Mouse (Mus musculus) thymus, postnatal 10 days (tissue): ENCODE measurements around the gene Ccl28.
"Not testable (repeated sequence)": the region's sequence is repeated elsewhere in the genome, so short reads cannot be mapped to it uniquely, and the experiment has no call there.

Source experiments
- DNase-seq, 2 experiments: peaks; one replicate each; pipeline ENCODE4 v3.0.0; 2021; ENCODE audit warnings: low spot score in 2 of 2

Ccl28 gene

DNA sequence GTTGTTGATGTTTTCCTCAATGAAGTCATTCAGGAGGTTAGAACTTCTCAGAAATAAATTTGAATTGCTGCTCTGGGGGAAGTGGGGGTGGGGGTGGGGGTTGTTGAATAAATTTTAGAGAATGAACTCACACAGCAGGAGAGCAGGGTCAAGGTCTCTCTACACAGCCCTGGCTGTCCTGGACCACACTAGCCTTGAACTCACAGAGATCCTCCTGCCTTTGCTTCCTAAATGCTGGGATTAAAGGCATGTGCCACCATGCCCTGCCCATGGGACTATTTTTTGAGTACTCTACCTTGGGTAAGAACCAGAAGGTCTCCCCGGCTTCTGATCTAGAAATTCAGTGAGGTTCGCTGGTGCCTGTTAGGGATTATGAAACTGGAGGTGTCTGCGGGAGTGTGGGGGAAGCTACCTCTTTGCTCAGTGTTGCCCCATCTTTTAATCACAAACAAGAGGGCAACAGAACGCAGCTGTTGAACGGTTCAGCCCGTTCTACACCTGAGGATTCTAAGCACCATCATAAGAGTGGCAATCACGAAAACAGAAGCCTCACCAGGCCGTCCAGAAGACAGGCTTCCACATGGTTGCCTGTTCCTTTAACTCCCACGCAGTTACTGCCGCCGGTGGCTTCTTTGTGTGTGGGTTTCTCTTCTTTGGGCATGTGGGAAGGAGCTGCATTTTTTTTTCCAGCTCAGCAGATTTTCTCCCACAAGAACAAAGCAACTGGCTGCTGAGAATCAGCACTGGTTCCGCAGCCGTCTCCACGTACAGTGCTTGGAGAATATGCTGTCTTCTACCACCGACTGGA is 25.5 kb downstream of the Ccl28 start:
- DNase-seq = no peak

DNA sequence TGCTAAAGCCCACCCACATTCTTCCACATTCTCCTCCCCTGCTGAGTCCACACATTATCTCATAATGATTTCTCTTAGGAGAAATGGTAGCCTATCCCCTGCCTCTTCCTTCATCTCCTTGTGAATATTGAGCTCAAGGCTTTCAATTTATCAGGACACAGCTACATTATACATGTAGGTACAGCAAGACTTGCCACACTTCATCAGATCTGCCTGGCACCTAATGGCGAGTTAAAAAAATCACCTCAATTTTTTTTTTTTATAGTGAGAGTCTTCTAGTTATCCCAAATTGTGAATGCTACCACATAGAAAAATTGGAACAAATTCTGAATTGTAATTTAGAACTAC is 26.1 kb downstream of the Ccl28 start:
- no peak for DNase-seq

DNA sequence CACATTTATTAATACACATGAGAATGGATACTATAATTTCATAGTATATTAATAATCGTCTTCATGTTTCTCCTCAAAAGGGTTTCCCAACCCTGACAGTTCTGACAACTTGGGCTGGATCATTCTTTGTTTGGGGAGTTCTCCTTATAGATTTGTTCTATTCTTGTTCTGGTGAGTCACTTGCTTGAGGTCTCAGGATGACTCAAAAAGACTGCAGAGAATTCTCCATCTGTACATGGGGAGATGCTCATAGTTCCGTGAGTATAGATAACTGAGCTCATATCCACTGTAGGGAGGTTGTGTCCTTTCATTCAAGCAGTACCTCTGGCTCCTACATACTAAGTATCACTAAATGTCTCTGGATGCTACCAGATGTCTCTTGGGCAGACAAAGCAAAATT is 31.1 kb downstream of the Ccl28 start:
- no peak for DNase-seq

DNA sequence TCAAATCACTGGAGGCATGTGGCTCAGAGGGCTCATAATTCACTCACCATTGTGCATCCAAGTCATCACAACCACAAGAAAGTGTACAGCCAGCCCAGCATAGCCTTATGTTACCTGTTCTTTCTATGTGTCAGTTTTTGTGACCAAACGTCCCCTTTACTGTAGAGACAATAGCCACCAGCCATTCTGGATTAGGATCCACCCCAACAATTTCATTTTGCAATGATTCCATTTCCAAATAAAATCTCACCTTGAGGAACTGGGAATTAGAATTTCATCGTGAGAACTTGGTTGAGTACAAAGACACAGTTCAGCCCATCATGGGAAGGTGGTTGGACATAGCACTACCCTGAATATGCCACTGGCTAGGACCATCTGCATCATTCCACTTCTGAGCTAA is 32.6 kb downstream of the Ccl28 start:
- no peak for DNase-seq

DNA sequence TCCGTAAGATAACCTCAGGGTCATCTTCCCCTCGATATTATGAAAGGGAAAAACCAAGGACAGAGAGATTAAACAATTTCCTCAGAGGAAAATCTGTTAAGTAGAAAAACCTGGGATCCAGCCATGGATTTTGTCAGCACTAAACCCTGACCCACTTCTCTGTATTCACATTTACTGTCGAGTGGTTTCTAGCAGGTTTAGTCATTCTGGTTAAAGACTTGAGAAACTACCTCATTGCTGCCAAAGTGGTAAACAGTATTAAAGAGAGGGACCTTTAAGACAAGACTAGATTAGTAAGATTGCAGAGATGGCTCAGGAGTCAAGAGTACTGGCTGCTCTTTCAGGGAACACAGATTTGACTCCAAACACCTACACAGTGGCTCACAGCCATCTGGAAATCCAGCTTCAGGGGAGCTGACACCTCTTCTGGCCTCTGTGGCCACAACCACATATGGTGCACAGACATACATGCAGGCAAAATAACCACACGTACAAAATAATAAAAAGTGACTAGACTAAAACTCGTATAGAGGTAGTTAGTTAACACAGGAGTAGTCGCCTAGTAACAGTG is 33.3 kb downstream of the Ccl28 start:
- no peak for DNase-seq

DNA sequence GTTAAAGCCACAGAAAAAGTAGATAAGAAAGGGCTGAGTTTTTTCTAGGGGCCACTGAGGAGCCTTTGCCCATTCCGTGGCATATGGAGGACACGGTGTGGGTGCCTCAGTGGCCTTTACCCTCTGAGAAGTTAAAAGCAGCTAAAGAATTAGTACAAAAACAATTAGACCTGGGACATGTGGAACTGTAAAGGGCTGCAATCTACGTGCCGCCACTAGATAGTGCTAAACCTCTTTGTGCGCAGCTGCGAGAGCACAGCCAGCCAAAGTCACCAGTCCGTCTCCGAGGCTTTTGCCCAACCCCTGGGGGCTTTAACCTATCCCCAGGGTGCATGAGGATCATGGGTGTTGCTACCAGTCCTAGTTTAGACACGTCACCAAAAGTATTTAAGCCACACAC is 37.8 kb downstream of the Ccl28 start:
- not testable (repeated sequence) for DNase-seq

DNA sequence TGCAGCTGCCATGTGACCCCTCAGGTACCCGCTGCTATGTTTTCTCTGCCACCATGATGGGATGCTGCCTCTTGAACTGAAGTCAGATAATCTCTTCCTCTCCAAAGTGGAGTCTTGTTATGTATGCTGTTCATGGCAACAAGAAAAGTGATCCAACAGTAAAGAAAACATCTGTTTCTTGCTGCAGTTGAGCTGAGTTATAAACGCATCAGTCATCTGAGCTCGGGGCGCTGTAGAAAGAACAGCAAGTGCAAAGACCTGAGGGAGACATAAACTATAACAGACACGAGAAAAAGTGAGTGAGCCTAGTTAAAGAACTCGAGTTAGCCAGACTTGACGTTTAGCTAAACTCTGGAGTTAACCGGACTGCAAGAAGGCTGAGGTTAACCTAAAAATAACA is 55.2 kb downstream of the Ccl28 start:
- no peak for DNase-seq

DNA sequence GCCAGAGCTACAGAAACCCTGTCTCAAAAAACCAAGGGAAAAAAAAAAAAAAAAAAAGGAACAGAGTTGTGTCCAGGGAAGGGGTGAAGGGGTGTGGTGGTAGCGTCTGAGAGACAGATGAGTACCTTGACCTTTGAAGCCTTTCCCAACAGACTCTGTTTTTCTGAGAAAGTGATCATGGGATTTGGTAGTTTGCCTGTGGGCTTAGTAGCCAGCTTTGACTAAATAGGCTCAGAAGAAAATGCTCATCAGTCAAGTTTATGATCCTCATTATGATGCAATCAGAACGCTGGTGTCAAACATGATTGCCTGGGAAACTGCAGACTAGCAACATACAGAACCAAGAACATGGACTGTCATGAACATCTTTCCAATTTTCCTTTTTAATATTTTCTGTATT is 56.1 kb downstream of the Ccl28 start:
- no peak for DNase-seq

DNA sequence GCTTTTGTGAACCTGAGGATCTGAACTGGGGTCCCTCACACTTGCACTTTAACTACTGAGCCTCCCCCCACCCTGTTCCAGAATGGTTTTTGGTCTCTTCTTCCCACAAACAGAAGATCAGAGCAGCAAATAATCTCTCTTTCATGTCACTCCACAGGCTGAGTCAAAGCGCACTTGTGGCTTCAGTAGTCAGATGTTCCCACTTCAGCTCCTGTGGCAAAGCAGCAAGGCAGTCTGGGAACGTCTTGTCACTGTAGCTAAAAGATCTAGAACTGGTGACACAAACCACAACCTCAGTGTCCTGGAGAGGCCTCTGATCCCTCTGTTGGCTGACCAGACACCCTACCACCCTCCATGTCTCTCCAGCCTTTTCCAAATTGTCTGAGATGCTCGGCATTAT is 57.5 kb downstream of the Ccl28 start:
- DNase-seq = no peak

DNA sequence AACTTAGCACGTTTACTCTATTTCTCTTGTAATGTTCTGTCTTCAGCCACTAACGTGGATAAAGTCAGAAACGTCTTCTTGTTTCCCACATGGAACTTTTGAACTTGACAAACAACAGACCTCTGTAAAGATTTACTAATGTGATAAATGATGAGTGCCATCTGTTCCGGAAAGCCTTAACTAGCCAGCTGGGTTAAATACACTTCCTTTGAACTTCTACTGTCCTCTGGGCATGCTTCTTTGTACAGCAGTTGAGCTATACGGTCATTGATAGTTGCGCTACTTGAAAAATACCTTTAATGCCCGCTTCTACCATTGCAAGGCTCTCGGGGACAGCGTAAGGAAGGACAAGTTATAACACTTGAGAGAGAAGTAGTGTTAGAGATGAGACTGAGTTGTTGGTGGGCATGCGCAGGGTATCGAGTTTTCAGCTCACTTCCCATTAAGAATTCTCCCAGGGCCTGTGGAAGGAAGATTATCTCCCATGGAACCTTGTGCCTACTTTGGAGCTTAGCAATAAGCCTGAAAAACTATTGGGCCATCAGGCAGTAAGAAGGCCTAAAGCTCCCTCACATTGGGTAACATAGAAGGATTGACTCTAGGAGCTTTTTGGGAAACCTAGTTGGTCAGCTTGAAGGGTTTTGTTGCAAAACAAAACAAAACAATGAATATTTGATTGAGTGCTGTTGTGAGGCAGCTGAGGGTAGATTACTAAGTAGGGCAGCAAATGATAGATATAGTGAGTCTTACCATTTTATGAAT is 61.0 kb downstream of the Ccl28 start:
- no peak for DNase-seq

DNA sequence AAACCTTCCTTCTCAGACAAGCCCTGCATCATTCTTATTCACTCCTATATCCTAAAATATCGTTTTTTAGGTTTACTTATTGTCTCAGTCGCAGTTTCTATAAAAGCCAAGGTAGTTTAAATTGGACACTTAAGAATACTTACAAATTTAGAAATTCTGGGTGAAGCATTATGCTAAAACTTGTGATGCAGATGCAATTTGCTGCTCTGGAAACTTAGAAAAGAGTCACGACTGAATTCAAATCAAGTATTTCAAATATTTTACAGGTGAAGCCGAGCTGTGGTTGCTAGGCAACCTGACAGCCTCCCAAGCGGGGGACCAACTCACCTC is 66.1 kb downstream of the Ccl28 start:
- no peak for DNase-seq

DNA sequence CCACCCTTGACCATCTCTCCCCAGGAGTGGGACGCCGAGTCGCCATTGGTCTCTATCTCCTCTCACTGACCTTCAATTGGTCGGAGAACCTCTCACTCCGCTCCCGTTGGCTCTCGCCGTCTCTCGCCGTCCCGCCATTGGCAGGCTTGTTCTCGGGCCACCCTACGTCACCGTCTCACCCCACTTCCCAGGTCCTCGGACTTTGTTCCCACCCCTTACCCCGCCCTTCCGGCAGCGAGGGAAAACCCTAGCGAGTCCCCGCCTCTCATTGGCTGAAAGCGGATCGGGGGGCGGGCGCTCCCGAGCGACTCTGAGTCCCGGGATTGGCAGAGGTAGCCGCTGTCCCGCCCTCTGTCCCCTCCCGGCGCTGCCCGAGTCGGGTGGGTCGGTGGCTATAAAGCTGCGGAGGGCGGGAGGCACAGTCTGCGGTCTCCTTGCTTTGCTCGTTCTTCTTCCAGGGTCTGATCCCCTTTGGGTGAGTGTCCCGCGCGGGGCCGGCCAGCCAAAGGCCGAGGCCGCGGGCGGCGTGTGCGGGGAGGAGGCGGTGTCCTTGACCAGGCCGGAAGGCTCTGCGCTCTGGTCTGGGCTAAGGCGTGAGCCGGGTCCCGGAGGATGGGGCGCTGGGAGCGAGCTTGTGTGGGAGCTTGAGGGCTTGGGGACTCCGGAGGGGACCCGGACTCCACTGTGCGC is 66.6 kb downstream of the Ccl28 start, which contains the start of gene Hmgcs1:
Gene Hmgcs1 (plus strand): TSS at position 341 of the 690 bp plus-strand sequence.
- peak; percentile 97 to 98 for DNase-seq

DNA sequence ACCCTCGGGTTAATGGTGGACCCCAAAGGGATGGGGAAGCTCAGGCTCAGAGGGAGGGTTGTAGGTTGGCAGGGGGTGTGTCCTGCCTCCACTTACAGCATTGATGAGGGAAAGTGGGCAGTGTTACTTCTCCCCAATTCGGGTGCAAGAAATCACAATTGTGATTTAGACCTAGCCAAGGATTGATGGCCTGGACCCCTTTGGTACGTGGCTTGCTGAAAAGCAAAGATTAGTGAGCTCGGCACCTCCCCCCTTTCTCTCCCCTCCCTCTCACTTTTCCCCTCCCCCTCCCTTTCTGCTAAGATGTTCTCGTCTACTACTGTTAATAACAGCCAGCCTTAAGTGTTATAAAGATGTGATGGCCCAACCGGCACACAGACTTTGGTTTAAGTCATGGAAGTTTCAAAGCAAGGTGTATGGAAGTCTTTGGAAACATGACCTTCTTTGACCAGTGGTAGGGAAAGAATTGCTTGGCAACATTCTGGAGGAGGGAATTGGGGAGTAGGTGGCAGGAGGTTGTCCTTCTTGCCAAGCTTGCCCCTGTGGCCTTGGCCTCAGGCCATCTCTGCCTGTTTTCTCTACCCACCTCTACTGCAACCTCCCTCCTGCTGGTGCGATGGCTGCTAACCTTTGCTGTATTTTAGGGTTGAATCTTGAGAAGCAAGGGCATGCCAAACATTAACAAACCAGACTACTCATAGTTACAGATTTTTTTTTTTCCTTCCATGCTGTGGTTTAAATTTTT is 67.4 kb downstream of the Ccl28 start:
- no peak for DNase-seq

DNA sequence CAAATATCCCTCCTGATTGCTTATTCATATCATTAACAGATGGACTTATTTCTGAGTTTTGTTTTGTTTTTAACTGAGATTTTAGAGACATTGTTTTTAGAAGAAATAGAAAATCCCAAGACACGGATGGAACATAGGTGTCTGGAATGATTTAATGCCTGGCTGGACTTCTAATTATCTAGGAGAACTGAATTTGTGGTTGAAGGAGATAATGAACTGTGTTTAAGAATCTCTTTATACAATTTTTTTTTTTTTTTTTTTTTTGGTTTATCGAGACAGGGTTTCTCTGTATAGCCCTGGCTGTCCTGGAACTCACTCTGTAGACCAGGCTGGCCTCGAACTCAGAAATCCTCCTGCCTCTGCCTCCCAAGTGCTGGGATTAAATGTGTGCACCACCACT is 68.3 kb downstream of the Ccl28 start:
- not testable (repeated sequence) for DNase-seq

DNA sequence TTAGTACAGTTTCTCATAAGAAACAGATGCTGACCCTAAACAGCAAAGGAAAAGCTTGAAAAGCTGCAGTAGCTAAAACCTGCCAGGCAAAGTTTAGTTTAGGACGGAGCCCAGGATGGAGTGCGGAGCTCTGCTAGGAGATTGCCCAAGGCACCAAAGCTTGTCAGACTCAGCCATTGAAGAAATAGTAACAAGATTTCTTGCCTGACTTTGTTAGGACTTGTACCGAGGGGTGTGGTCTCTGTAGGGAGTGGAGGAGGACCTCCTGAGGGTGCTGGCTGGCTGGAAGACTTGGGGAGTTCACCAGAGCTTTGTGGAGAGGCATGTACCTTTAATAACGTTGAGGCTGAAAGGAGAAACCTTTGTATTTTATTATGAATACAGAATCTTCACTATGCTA is 72.1 kb downstream of the Ccl28 start:
- DNase-seq = no peak

DNA sequence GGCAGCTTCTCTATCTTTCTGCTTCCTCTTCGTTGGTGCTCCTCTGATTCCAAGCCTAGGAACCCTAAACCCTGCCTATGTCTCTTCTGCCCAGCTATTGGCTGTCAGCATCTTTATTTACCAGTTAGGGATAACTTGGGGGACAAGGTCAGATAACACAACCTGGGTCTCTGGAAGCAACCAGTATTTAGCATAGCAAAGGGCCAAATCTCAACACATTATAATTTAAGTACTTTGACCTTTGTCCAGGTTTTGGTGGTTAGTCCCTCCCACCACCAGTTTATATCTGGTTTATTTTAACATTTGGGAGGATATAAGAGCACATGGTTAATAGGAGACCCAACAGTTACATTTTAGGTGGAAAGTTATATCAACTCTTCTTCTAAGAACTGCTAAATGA is 72.9 kb downstream of the Ccl28 start:
- DNase-seq = no peak

DNA sequence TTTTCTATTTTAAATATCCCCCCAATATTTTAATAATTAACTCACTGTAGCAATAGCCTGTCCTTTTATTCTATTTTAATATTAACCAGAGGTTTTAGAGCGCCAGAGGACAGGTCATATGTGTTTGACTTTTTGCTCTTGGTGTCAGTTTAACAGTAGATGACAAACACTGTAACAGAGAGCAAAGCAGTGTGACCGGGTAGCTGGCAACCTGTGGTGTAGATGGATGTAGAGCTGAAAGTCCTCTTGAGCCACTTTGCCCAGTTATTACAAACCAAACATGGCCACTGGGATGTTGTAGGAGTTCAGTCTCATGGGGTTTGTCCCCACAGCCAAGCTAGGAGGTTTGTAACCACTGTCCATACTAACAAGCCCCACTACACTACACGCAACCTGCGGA is 74.8 kb downstream of the Ccl28 start:
- no peak for DNase-seq
